Mouse (Mus musculus): ENCODE data around the gene Btbd35f22. TPM values are rescaled to one million over a fixed set of nuclear protein-coding genes. Genes with fewer than 3 reads are reported as not detected.
"Not testable (repeated sequence)": the region's sequence is repeated elsewhere in the genome, so short reads cannot be mapped to it uniquely, and the experiment has no call there.

Btbd35f22 gene
- polyA plus RNA-seq (2015; fragmentation: Nextera tagmentation; extraction: Ambion mirVana): not detected in 2 replicates

DNA sequence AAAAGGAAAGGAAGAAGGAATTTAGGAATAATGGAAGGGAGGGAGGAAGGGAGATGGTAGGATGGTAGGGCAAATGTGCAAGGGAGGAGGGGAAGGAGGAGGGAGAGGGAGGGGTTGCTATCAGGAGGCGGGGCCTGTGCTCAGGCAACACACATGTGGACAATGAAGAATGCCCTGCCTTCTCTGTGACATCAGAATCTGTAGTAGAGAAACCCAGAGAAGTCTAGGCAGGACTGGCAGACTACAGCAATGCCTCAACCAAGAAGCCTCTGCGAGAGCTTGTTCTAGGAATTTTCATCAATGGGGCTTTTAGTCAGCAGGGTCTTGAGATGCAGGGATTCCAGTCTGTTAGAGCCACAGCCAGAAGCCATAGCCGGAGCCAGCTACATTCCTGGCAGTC, at the start of gene Btbd35f22:
TSS of gene Btbd35f22 (plus strand) at position 301 of the 400 bp plus-strand sequence.
- not testable (repeated sequence) for H3K4me3 ChIP-seq (ENCODE audit: low read length); H3K4me2 ChIP-seq (ENCODE audit: low read length); H3K27me3 ChIP-seq (replicated peaks; ENCODE audit: control insufficient read depth, insufficient read depth, low read length); H3K9ac ChIP-seq (ENCODE audit: low read depth, low read length); H3K36me3 ChIP-seq (ENCODE audit: control insufficient read depth, insufficient read depth, low read length); H3K27ac ChIP-seq (ENCODE audit: low read depth, low read length); H3K4me1 ChIP-seq (ENCODE audit: control insufficient read depth, insufficient read depth, low read depth, low read length); H3K9me3 ChIP-seq (ENCODE audit: control insufficient read depth, low read length); ATAC-seq
- WGBS: no CpG with 5 or more reads among the region's 3 CpGs

Other genes with a start within 250 kb of the Btbd35f22 start
- gene Gm21637, start 85.8 kb upstream of the Btbd35f22 start, polyA plus RNA-seq (2015; fragmentation: Nextera tagmentation; extraction: Ambion mirVana): not detected in 2 replicates
- not detected in 2 replicates for gene Btbd35f2, start 230.6 kb downstream of the Btbd35f22 start, polyA plus RNA-seq (2015; fragmentation: Nextera tagmentation; extraction: Ambion mirVana)

Data from hindbrain, embryonic 16.5 days (tissue).